Mouse (Mus musculus) liver, embryonic 16.5 days (tissue): ENCODE data around the gene Gosr1. TPM values are rescaled to one million over a fixed set of nuclear protein-coding genes. Genes with fewer than 3 reads are reported as not detected.
"Not testable (repeated sequence)": the region's sequence is repeated elsewhere in the genome, so short reads cannot be mapped to it uniquely, and the experiment has no call there.

Source experiments
- ATAC-seq: fragments of 200-750 bp; cut with Nextera tagmentation; 2 replicates; pipeline ENCODE4 v1.8.0; 2017; ENCODE audit warnings: low read depth, mild to moderate bottlenecking, moderate number of reproducible peaks, moderate library complexity
- H3K27ac ChIP-seq: fragments of 300-500 bp; sonication (generic); 2 replicates; pipeline ENCODE4 v1.5.1; 2014; ENCODE audit warnings: mild to moderate bottlenecking, low read length
- H3K27me3 ChIP-seq: fragments of 300-500 bp; sonication (generic); 2 replicates; pipeline ENCODE4 v1.6.1; 2014; ENCODE audit warnings: low read depth, low read length, mixed read lengths; ENCODE audit not compliant: control insufficient read depth, insufficient read depth
- H3K36me3 ChIP-seq: fragments of 300-500 bp; sonication (generic); 2 replicates; pipeline ENCODE4 v1.6.1; 2014; ENCODE audit warnings: mild to moderate bottlenecking; ENCODE audit not compliant: control insufficient read depth, insufficient read depth
- H3K4me1 ChIP-seq: fragments of 300-500 bp; sonication (generic); 2 replicates; pipeline ENCODE4 v1.6.1; 2014; ENCODE audit warnings: low read depth, low read length, mixed read lengths; ENCODE audit not compliant: control insufficient read depth
- H3K4me2 ChIP-seq: fragments of 300-500 bp; sonication (generic); 2 replicates; pipeline ENCODE4 v1.6.1; 2014; ENCODE audit warnings: low read depth, low read length, mixed read lengths
- H3K4me3 ChIP-seq: fragments of 300-500 bp; sonication (generic); 2 replicates; pipeline ENCODE4 v1.5.1; 2014; ENCODE audit warnings: low read depth, mild to moderate bottlenecking, low read length
- H3K9ac ChIP-seq: fragments of 300-500 bp; sonication (generic); 2 replicates; pipeline ENCODE4 v1.6.1; 2014; ENCODE audit warnings: low read depth, low read length
- H3K9me3 ChIP-seq: fragments of 300-500 bp; sonication (generic); replicated peaks from 2 replicates; pipeline ENCODE4 v1.6.1; 2016; ENCODE audit warnings: low read length; ENCODE audit not compliant: control insufficient read depth
- WGBS: fragments of 180-500 bp; shearing (Covaris S2); extraction: QIAGEN DNeasy Blood & Tissue Kit; methylation state at CpG from one replicate; pipeline ENCODE4 v1.1.7; 2014; ENCODE audit not compliant: insufficient replicate concordance; 5-methylcytosine and 5-hydroxymethylcytosine counted together
- polyA plus RNA-seq: library from polyadenylated mRNA; unstranded; fragments of >200 nt; fragmentation: Nextera tagmentation; extraction: Ambion mirVana; gene quantifications from 2 replicates; pipeline ENCODE4 v1.2.1, GENCODE M21; 2015

Gosr1 gene
- polyA plus RNA-seq: 10.6 and 14.4 TPM in 2 replicates

DNA sequence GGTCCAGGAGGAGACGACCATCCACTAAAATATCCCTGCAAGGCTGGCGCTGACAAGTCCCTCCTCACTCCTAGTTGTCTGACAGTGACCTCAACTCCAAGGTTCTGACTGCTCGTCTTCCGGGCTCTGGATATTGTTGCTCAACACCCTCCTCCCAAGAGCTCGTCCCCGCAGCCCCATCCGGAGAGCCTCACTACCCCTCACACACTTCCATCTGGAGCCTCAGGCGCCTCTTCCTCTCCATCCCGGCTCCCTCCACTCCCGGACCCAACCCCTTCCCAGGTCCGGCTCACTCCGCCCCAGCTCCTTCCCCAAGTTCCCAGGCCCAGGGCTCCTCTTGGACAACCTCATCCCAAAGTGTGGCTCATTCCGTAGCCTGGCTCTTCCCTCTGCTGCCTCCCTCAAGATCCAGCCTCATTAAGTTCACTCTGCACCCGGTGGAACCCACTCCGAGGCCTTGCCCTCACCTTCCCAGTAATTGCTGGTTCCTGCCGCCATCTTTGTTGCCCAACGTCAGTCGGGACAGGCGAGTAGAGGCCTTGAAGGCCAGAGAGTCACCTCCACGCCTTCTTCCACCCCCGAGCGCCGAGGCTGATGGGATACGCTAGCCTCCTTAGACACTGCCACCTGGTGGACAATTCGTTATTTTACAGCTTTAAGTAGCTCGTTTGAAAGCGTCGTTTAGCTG lies at the start of gene Gosr1:
Gene Gosr1, minus strand, starts transcription at position 527 of the 688 bp plus-strand sequence.
- WGBS: under 1% methylated on average over 28 of the region's 28 CpGs
- H3K4me1 ChIP-seq: peaks cover 3% of the 10 kb centered on the region
- peak within 1 kb of the TSS; percentile 79 for H3K4me2 ChIP-seq
- H3K9me3 ChIP-seq: no peaks in the 10 kb centered on the region
- H3K4me3 ChIP-seq: peak within 1 kb of the TSS; percentile 95
- peak; percentile 99 for ATAC-seq
- peaks cover 10% of the 10 kb centered on the region for H3K36me3 ChIP-seq
- no peaks in the 10 kb centered on the region for H3K27me3 ChIP-seq
- peak within 1 kb of the TSS; percentile 96 for H3K9ac ChIP-seq
- peak within 1 kb of the TSS; percentile 84 for H3K27ac ChIP-seq

DNA sequence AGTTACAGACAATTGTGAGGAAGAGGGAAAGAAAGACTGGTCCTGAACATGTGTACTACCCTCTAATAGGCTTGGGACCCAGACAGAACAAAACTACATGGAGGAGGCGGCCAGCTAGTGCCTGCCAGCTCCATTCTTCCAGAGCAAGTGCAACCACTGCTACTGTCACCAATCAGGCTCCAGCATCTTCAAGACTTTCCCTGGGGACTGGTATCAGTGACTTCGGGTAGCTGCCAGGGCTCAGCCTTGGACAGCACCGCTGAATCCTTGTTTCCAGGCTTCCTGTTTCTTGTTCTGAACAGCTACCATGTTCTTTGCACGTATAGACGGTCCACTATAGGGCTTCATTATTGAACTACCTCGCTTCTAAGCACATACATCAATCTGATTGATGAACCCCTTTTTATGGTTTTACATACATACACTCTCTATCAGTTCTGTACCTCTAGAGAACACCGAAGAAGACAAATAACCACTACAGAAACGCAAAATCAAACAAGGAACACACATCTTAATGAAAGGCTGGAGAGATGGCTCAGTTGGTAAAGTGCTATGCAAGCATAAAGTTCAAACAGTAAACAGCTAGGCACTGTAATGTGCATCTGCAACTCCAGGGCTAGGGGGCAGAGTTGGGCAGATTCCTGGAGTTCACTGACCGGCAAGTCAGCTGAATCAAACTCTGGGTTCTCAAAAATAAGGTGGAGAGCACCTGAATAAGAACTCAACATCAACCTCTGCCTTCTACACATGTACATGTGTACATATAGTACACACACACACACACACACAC lies 47.5 kb upstream of the Gosr1 start:
- no peak overlapping the region for H3K4me2 ChIP-seq
- H3K9ac ChIP-seq: no peak overlapping the region
- no peak overlapping the region for H3K4me3 ChIP-seq
- H3K36me3 ChIP-seq: peaks cover 7% of the 10 kb centered on the region
- 74% methylated on average over 9 of the region's 9 CpGs for WGBS
- H3K27me3 ChIP-seq: no peaks in the 10 kb centered on the region
- ATAC-seq: no peak
- H3K4me1 ChIP-seq: no peaks in the 10 kb centered on the region
- H3K27ac ChIP-seq: no peak overlapping the region
- no peaks in the 10 kb centered on the region for H3K9me3 ChIP-seq

DNA sequence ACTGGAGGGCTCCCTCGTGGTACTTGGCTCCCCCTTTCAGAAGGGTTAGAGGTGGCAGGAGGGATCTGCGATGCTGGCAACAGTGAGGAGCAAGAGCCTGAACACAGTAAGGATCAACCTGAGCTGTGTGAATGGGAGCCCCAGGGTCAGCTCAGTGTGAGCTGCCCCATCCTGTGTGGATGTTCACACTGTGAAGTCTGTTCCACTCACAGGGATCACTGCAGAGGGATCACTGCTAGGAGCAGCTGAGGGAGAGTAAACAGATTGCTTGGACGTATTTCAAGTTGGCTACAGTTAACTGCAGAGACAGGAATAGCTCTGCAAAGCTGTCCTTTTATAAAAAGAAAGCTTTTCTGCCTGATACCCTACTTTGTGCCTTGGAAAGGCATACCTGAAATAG lies 46.1 kb upstream of the Gosr1 start:
- H3K4me3 ChIP-seq: no peak overlapping the region
- H3K9me3 ChIP-seq: no peaks in the 10 kb centered on the region
- H3K27me3 ChIP-seq: no peaks in the 10 kb centered on the region
- H3K36me3 ChIP-seq: peaks cover 10% of the 10 kb centered on the region
- no peak overlapping the region for H3K4me2 ChIP-seq
- 57% methylated on average over 3 of the region's 3 CpGs for WGBS
- no peak overlapping the region for H3K9ac ChIP-seq
- ATAC-seq: no peak
- no peaks in the 10 kb centered on the region for H3K4me1 ChIP-seq
- H3K27ac ChIP-seq: no peak overlapping the region

DNA sequence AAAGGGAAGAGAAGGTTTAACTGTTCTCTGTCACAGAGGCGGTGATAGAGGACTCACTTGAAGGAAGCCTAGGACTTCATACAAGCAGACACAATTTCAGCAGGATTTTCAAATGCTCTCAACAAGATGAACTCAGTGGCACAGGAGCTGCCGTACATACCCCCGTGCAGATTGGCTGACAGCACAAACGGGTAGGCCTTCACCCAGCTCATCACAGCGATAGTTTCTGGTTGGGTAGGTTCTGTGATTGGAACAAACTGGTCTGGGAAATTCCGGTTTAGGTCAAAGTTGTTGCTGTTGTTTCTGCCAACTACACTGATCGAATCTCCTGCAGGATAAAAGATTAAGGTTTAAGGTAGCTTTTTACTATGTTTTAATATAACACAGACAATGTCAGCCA lies 45.2 kb upstream of the Gosr1 start:
- Histone ChIP-seq H3K4me2 (no peak overlapping the region), H3K4me3 (no peak overlapping the region), H3K27ac (no peak overlapping the region), H3K27me3 (no peaks in the 10 kb centered on the region), H3K4me1 (no peaks in the 10 kb centered on the region), H3K36me3 (peaks cover 12% of the 10 kb centered on the region), H3K9me3 (no peaks in the 10 kb centered on the region), H3K9ac (no peak overlapping the region)
- WGBS: 84% methylated on average over 7 of the region's 7 CpGs
- ATAC-seq: no peak

DNA sequence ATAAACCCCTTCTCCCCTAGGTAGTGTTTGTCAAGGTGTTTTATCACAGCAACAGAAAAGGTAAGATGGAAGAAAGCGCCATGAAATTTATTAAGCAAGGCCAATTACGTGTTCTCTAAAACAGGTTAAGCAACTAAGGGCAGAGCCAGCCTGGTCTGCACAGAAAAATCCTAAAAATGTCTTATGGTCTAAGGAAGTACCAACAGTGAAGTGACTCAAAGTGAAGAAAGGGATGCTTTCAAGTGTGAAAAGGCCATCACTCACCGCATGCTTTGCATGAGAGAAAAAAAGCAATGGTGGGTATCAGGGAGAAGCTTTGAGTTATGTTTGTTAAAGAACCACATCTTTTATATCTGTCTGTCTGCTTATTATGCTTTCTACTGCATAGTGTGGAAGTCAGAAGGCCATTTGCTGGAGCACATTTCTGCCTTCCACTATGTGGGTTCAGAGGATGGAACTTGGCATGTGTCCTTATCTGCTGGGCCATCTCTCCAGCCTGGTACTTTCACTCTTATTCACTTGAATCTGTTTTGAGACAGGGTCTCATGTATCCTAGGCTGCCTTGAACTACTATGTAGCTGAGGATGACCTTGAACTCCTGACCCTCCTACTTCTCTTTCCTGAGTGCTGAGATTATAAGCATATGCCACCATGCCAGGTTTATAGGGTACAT lies 43.8 kb upstream of the Gosr1 start:
- Histone ChIP-seq H3K36me3 (peaks cover 12% of the 10 kb centered on the region), H3K4me1 (no peaks in the 10 kb centered on the region), H3K27me3 (no peaks in the 10 kb centered on the region), H3K9me3 (no peaks in the 10 kb centered on the region), H3K4me2 (no peak overlapping the region), H3K27ac (no peak overlapping the region), H3K4me3 (no peak overlapping the region), H3K9ac (no peak overlapping the region)
- no peak for ATAC-seq
- 88% methylated on average over 3 of the region's 3 CpGs for WGBS

DNA sequence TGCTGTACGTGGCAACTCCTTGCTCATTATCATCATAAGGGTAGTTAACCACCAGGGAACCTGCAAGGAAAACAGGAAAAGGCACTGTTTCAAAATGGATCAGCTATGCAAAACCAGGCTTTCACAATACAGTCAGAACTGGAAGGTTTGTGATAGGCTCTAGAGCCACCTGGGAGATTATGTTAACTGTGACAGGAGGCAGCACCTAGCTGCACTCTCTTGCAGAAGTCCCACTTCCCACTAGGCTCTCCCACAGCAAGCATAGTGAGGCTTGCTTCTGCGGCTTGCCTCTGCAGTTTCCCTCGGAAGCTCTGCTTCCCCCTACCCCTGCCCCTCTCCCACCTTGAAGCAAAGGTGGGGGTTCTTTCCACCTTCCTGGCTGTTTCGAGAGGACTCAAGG lies 42.6 kb upstream of the Gosr1 start:
- Histone ChIP-seq H3K27ac (no peak overlapping the region), H3K4me1 (no peaks in the 10 kb centered on the region), H3K36me3 (peaks cover 15% of the 10 kb centered on the region), H3K4me3 (no peak overlapping the region), H3K27me3 (no peaks in the 10 kb centered on the region), H3K9ac (no peak overlapping the region), H3K9me3 (no peaks in the 10 kb centered on the region), H3K4me2 (no peak overlapping the region)
- ATAC-seq: no peak
- 72% methylated on average over 4 of the region's 4 CpGs for WGBS

DNA sequence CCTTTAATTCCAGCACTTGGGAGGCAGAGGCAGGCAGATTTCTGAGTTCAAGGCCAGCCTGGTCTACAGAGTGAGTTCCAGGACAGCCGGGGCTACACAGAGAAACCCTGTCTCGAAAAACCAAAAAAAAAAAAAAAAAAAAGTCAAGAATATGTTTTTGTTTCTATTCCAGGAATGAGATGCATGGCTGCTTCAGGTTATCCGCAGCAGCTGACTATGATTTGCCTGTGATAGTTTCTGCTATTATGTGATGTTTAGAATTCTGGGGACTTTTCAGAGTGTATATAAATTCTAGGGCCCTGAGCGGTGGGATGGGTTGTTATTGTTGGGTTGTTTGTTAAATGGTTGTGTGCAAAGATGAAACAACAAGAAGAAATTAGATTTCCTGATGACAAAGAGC lies 41.7 kb upstream of the Gosr1 start:
- H3K4me1 ChIP-seq, H3K9me3 ChIP-seq, H3K4me3 ChIP-seq, H3K4me2 ChIP-seq, H3K27ac ChIP-seq, H3K27me3 ChIP-seq, ATAC-seq, H3K9ac ChIP-seq: not testable (repeated sequence)
- 72% methylated on average over 3 of the region's 4 CpGs for WGBS
- H3K36me3 ChIP-seq: peaks cover 11% of the 10 kb centered on the region

DNA sequence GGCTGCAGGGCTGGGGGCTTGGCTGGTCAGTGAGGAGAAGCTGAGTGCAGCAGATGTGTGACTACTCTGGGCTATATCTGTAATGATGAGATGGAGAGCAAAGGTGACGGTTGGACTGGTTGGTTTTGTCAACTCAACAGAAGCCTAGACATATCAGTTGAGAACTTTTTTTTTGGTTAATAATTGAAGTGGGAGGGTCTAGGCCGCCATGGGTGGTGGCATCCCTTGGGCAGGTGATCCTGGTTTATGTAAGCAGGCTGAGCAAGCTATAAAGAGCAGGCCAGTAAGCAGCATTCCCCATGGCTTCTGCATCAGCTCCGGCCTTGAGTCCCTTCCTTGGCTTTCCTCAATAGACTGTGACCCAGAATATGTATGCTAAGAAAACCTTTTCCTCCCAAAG lies 39.9 kb upstream of the Gosr1 start:
- 65% methylated on average over 3 of the region's 3 CpGs for WGBS
- no peaks in the 10 kb centered on the region for H3K4me1 ChIP-seq
- H3K27ac ChIP-seq: no peak overlapping the region
- H3K4me3 ChIP-seq: no peak overlapping the region
- H3K36me3 ChIP-seq: peaks cover 9% of the 10 kb centered on the region
- ATAC-seq: no peak
- no peak overlapping the region for H3K4me2 ChIP-seq
- no peak overlapping the region for H3K9ac ChIP-seq
- no peaks in the 10 kb centered on the region for H3K9me3 ChIP-seq
- H3K27me3 ChIP-seq: no peaks in the 10 kb centered on the region

DNA sequence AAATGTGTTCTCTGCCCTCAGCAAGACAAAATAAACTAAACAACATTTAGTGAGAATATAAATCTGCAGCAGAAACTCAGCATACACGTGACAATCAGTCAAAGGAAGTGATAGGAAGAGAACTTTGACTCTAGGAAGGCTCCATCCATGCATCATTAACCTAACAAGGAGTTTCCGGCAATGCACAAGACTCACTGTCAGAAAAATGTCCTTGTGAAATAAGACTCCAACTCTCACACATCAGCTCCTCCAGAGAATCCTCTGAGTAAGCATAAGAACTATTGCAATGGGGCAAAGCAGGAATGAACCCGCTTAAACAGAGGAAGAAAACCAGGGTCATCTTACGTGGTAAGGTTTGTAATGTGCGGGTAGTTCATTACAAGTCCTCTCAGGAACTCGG lies 33.9 kb upstream of the Gosr1 start:
- no peak overlapping the region for H3K4me2 ChIP-seq
- no peaks in the 10 kb centered on the region for H3K4me1 ChIP-seq
- 86% methylated on average over 6 of the region's 6 CpGs for WGBS
- H3K36me3 ChIP-seq: peaks cover 7% of the 10 kb centered on the region
- H3K27ac ChIP-seq: no peak overlapping the region
- no peak for ATAC-seq
- no peaks in the 10 kb centered on the region for H3K9me3 ChIP-seq
- H3K9ac ChIP-seq: no peak overlapping the region
- H3K27me3 ChIP-seq: no peaks in the 10 kb centered on the region
- no peak overlapping the region for H3K4me3 ChIP-seq
